Mouse (Mus musculus) stomach, postnatal 0 days (tissue): ENCODE results near the gene Gm49673.
"Not testable (repeated sequence)": the region's sequence is repeated elsewhere in the genome, so short reads cannot be mapped to it uniquely, and the experiment has no call there.

ENCODE experiments used
- CTCF ChIP-seq: IDR thresholded peaks from 2 replicates; pipeline ENCODE4 v1.5.1; 2016; ENCODE audit warnings: antibody characterized with exemption, low read depth, mild to moderate bottlenecking, moderate library complexity
- EP300 ChIP-seq: optimal IDR thresholded peaks from 2 replicates; pipeline ENCODE3; 2016; ENCODE audit warnings: antibody characterized with exemption

GRCm38 (mm10) chr17:8165608-8165945, 18.0 kb upstream of the Gm49673 start:
- TF ChIP-seq EP300, CTCF: not testable (repeated sequence)
